Mouse (Mus musculus) left cerebral cortex, adult 9 months (tissue): ENCODE results near the gene Cpb1.

ENCODE experiments used
- DNase-seq, 2 experiments: peaks; one replicate each; pipeline ENCODE4 v3.0.0; 2022; ENCODE audit warnings: low spot score in 2 of 2

The Cpb1 gene

DNA sequence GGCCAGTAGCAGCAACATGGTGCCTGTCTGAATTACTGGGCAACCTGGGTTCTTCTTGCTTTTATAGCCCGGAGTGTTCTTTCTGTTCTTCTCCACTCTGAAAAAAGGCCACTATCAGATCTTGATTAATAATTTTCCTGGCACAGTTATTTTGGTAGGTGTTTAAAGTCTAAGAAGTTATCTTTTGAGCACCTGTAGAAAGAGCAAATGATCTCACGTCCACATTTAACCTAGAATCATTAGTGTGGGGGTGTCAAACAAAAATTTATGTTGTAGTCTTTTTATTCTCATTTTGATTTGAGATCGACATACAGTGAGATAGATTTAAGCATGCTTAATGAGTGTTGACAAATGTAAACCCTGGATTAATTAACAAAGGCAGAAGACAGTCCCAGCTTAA, at the start of gene Cpb1:
Gene Cpb1, minus strand, starts transcription at position 101 of the 400 bp plus-strand sequence.
- no peak for DNase-seq

- DNase-seq: no peak
Observed at GRCm38 (mm10) chr3:20317233-20317632, 41.7 kb upstream of the Cpb1 start.

- DNase-seq: no peak
Observed at GRCm38 (mm10) chr3:20309142-20309541, 33.6 kb upstream of the Cpb1 start.

DNA sequence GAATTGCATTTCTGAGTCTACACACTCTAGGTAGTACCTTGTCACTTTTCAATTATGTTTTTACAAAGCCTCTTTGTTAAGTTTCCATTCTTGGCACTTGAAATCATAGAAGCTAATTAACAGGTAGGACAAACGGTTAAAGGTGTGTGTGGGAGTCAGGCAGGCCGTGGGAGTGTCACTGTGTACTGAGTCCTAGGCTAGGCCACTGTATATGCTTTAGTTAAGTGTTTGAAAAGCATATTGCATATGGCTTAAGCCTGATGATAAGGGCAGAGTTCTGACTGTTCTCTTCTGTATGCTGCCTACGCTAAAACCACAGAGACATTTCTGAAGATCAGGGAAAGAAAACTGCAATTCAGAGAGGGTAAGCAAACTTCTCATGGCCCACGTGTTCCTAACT, 31.7 kb upstream of the Cpb1 start:
- no peak for DNase-seq

- DNase-seq: peak; percentile 1 to 11
Observed at GRCm38 (mm10) chr3:20304758-20305352, 29.3 kb upstream of the Cpb1 start.

DNA sequence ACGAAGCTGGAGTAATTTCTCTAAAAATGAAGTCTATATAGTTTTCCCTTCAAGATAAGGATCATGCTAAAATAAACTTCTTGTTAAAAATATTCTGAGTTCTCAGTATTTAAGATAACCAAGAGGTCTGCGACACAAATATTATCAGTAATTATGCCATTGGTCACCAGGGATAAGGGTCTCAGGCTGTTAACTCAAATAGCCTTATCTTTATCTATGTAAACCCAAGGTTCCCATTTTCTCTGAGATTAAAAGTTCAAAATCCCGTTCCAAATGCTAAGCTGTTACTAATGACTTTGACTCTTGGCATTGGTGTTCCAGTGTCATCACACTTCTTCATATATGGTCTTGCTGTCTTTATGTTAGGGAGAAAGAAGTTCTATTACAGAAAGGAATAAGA, 20.0 kb upstream of the Cpb1 start:
- DNase-seq: no peak

- DNase-seq: no peak
Observed at GRCm38 (mm10) chr3:20294542-20295348, 19.2 kb upstream of the Cpb1 start.

- DNase-seq: no peak
Observed at GRCm38 (mm10) chr3:20291370-20291769, 15.8 kb upstream of the Cpb1 start.

DNA sequence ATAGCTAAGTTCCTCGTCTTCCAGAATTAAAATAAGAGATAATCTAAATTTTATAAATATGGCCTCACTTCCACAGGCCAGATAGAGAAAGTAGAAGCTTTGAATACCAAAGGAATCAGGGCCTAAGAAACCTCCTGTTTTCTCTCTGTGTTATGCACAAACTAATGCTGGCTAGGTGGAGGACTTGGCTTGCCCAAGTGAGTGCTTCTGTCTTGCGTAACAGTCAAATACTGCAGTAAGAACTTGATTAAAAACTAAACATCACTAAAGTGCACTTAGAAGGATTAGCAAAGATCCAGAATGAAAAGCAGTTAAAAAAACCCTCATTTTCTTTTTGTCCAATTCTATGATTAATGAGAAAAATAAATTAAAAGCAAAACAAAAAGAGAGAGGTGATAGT, 13.2 kb upstream of the Cpb1 start:
- no peak for DNase-seq

- no peak for DNase-seq
Observed at GRCm38 (mm10) chr3:20281796-20282195, 6.3 kb upstream of the Cpb1 start.

- no peak for DNase-seq
Observed at GRCm38 (mm10) chr3:20254566-20255479, 20.7 kb downstream of the Cpb1 start.

GRCm38 (mm10) chr3:20243913-20244312, 31.6 kb downstream of the Cpb1 start:
- DNase-seq: no peak

DNA sequence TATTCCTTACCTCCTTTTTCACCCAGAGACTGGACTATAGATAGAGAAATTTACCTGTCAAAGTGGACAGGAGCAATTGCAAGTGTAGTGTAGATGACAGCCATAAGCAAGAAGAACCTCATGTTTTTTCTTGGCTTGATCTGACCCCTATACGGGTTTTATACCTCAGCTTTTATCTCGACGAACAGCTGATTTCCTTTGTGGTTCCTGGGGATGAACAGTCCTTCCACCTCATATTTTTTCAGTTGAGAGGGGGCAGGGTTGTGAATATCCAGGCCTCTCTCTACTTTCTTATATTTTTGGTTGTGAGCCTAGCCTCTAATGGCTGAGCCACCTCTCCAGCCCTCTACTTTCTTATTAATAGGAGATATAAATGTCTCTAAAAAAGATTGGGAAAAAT, 33.5 kb downstream of the Cpb1 start, which contains the start of gene Cpa3:
Gene Cpa3, minus strand, starts transcription at position 132 of the 400 bp plus-strand sequence.
- DNase-seq: no peak

GRCm38 (mm10) chr3:20239741-20240140, 35.8 kb downstream of the Cpb1 start:
- DNase-seq: no peak

GRCm38 (mm10) chr3:20236965-20237364, 38.6 kb downstream of the Cpb1 start:
- no peak for DNase-seq

- no peak for DNase-seq
Observed at GRCm38 (mm10) chr3:20229027-20229426, 46.5 kb downstream of the Cpb1 start.

- DNase-seq: no peak
Observed at GRCm38 (mm10) chr3:20225429-20225828, 50.1 kb downstream of the Cpb1 start.

DNA sequence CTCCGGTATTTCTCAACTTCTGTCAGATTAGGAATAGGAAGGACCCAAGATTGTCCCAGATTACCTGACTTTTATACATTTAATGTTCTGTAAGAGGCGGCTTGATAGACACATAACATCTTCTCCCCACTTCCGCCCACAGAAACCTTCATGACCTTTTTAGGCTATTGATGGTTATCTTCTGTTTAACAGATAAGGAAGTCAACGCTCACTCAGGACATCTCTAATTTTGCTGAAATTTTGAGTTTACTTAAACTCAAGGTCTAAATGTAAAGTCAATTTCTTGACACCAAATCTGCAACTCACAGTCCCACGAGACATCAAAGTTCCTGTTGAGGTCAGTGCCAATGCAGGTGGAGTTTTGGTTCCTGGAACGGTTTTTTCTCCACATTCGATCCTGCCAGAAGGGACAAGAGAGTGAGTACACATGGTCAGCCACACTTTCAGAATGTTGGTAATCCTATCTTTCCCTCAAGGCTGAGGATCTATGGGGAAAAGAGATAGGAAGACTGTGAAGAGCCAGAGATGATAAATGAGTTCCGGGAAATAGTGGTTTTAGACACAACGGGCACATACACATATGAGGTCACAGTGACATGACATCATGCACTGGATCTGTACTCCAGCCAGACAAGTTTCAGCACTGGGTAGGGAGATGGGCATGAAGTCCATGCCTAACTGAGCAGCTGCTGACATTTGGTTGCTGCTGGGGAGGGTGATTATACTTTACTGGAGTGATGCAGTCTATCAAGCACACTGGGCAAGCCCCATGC, 52.4 kb downstream of the Cpb1 start:
- no peak for DNase-seq

- no peak for DNase-seq
Observed at GRCm38 (mm10) chr3:20222136-20222535, 53.4 kb downstream of the Cpb1 start.

GRCm38 (mm10) chr3:20198869-20199268, 76.7 kb downstream of the Cpb1 start:
- DNase-seq: peak in 1 of 2 experiments; percentile 40
